Mouse (Mus musculus): ENCODE measurements at regions not wholly inside any gene's neighbourhood (a gene's known extent, or its start where the extent isn't known, plus 50 kb on each side); places are given as distances from the start of the nearest gene placed in this dataset.

GRCm38 (mm10) chr3:38046611-38047010 lies 322.3 kb upstream of the Gm5148 start:
- no peak for DNase-seq (ENCODE audit: low spot score)

- DNase-seq (ENCODE audit: low spot score): no peak
Observed at GRCm38 (mm10) chr3:38045989-38046388, 321.7 kb upstream of the Gm5148 start.

- peak; percentile 47 for DNase-seq (ENCODE audit: low spot score)
Observed at GRCm38 (mm10) chr3:38045523-38045922, 321.2 kb upstream of the Gm5148 start.

- DNase-seq (ENCODE audit: low spot score): no peak
Observed at GRCm38 (mm10) chr3:38044338-38044737, 320.0 kb upstream of the Gm5148 start.

GRCm38 (mm10) chr3:38042614-38043013 lies 318.3 kb upstream of the Gm5148 start:
- DNase-seq (ENCODE audit: low spot score): peak; percentile 68

- DNase-seq (ENCODE audit: low spot score): no peak
Observed at GRCm38 (mm10) chr3:38036131-38036530, 311.8 kb upstream of the Gm5148 start.

GRCm38 (mm10) chr3:38034138-38034537 lies 309.8 kb upstream of the Gm5148 start:
- no peak for DNase-seq (ENCODE audit: low spot score)

- DNase-seq (ENCODE audit: low spot score): no peak
Observed at GRCm38 (mm10) chr3:38014768-38015167, 290.5 kb upstream of the Gm5148 start.

- DNase-seq (ENCODE audit: low spot score): no peak
Observed at GRCm38 (mm10) chr3:38009168-38009567, 284.9 kb upstream of the Gm5148 start.

- no peak for DNase-seq (ENCODE audit: low spot score)
Observed at GRCm38 (mm10) chr3:38008321-38008720, 284.0 kb upstream of the Gm5148 start.

GRCm38 (mm10) chr3:38007626-38008025 lies 283.3 kb upstream of the Gm5148 start:
- DNase-seq (ENCODE audit: low spot score): no peak

GRCm38 (mm10) chr3:38002275-38002674 lies 278.0 kb upstream of the Gm5148 start:
- DNase-seq (ENCODE audit: low spot score): no peak

- DNase-seq (ENCODE audit: low spot score): no peak
Observed at GRCm38 (mm10) chr3:37999779-38000178, 275.5 kb upstream of the Gm5148 start.

- DNase-seq (ENCODE audit: low spot score): no peak
Observed at GRCm38 (mm10) chr3:37997998-37998397, 273.7 kb upstream of the Gm5148 start.

GRCm38 (mm10) chr3:37989992-37990391 lies 265.7 kb upstream of the Gm5148 start:
- no peak for DNase-seq (ENCODE audit: low spot score)

GRCm38 (mm10) chr3:37987775-37988505 lies 263.6 kb upstream of the Gm5148 start:
- DNase-seq (ENCODE audit: low spot score): peak; percentile 28

GRCm38 (mm10) chr3:37987007-37987774 lies 262.9 kb upstream of the Gm5148 start:
- DNase-seq (ENCODE audit: low spot score): peak; percentile 24

- DNase-seq (ENCODE audit: low spot score): no peak
Observed at GRCm38 (mm10) chr3:37984706-37985105, 260.4 kb upstream of the Gm5148 start.

GRCm38 (mm10) chr3:37981481-37982180 lies 257.3 kb upstream of the Gm5148 start:
- DNase-seq (ENCODE audit: low spot score): peak; percentile 34

- DNase-seq (ENCODE audit: low spot score): peak; percentile 44
Observed at GRCm38 (mm10) chr3:37979871-37980270, 255.6 kb upstream of the Gm5148 start.

GRCm38 (mm10) chr3:37978481-37978880 lies 254.2 kb upstream of the Gm5148 start:
- DNase-seq (ENCODE audit: low spot score): peak; percentile 45

- peak; percentile 20 for DNase-seq (ENCODE audit: low spot score)
Observed at GRCm38 (mm10) chr3:37977453-37977852, 253.2 kb upstream of the Gm5148 start.

GRCm38 (mm10) chr3:37976566-37976965 lies 252.3 kb upstream of the Gm5148 start:
- peak; percentile 43 for DNase-seq (ENCODE audit: low spot score)

Data from embryo, embryonic 10.5 days (tissue).